Mouse (Mus musculus): ENCODE measurements around the gene Cep131.
A peak's percentile ranks its signal among the peaks of the same experiment; 100 is the strongest.

Gene Cep131

GRCm38 (mm10) chr11:120047531-120048251 lies 38.9 kb downstream of the Cep131 start:
- DNase-seq: no peak

GRCm38 (mm10) chr11:120046553-120047191 lies 40.0 kb downstream of the Cep131 start, which contains the start of gene Aatk:
Aatk (minus strand) TSS chr11:120047167.
- no peak for DNase-seq

GRCm38 (mm10) chr11:120045839-120046552 lies 40.6 kb downstream of the Cep131 start:
- no peak for DNase-seq

- no peak for DNase-seq
Measured at GRCm38 (mm10) chr11:120045341-120045740, 41.3 kb downstream of the Cep131 start.

GRCm38 (mm10) chr11:120042141-120042838 lies 44.3 kb downstream of the Cep131 start:
- no peak for DNase-seq

GRCm38 (mm10) chr11:120041191-120042123 lies 45.2 kb downstream of the Cep131 start:
- DNase-seq: no peak

- DNase-seq: no peak
Measured at GRCm38 (mm10) chr11:120040440-120040839, 46.2 kb downstream of the Cep131 start.

GRCm38 (mm10) chr11:120039581-120039980 lies 47.0 kb downstream of the Cep131 start:
- no peak for DNase-seq

GRCm38 (mm10) chr11:120034762-120035161 lies 51.9 kb downstream of the Cep131 start:
- DNase-seq: no peak

- DNase-seq: no peak
Measured at GRCm38 (mm10) chr11:120034306-120034705, 52.3 kb downstream of the Cep131 start.

GRCm38 (mm10) chr11:120033473-120033872 lies 53.2 kb downstream of the Cep131 start:
- DNase-seq: no peak

- no peak for DNase-seq
Measured at GRCm38 (mm10) chr11:120032052-120032451, 54.6 kb downstream of the Cep131 start.

GRCm38 (mm10) chr11:120030145-120030901 lies 56.3 kb downstream of the Cep131 start:
- peak; percentile 62 for DNase-seq

- DNase-seq: no peak
Measured at GRCm38 (mm10) chr11:120029431-120030144, 57.0 kb downstream of the Cep131 start.

- no peak for DNase-seq
Measured at GRCm38 (mm10) chr11:120028319-120029092, 58.1 kb downstream of the Cep131 start.

- DNase-seq: no peak
Measured at GRCm38 (mm10) chr11:120026941-120027340, 59.7 kb downstream of the Cep131 start.

GRCm38 (mm10) chr11:120022841-120023240 lies 63.8 kb downstream of the Cep131 start:
- no peak for DNase-seq

- DNase-seq: no peak
Measured at GRCm38 (mm10) chr11:120022216-120022615, 64.4 kb downstream of the Cep131 start.

- DNase-seq: no peak
Measured at GRCm38 (mm10) chr11:120021367-120021766, 65.3 kb downstream of the Cep131 start.

All from thymus, postnatal 4 days (tissue).